Mouse (Mus musculus) adrenal gland, postnatal 10 days (tissue): ENCODE data around the gene Olfr110. TPM values are rescaled to one million over a fixed set of nuclear protein-coding genes. Genes with fewer than 3 reads are reported as not detected.
"Not testable (repeated sequence)": the region's sequence is repeated elsewhere in the genome, so short reads cannot be mapped to it uniquely, and the experiment has no call there.

Experiments
- DNase-seq: peaks from one replicate; pipeline ENCODE4 v3.0.0; 2021; ENCODE audit warnings: mixed read lengths
- long read RNA-seq, 2 experiments: library from polyadenylated mRNA; stranded (forward); transcript quantifications; one replicate each; pipeline ENCODE4 v2.0.0; 2021
- total RNA-seq, 2 experiments: library from RNA; stranded (reverse); gene quantifications; 2 replicates each; pipeline ENCODE4 v1.2.3; 2021

The Olfr110 gene
- total RNA-seq, result not detected
- long read RNA-seq, experiment 1, result 0 reads
- long read RNA-seq, experiment 2, result 0 reads

GRCm38 (mm10) chr17:37491930-37492518 lies at the start of gene Olfr110:
Olfr110 (plus strand) TSS chr17:37492468.
- DNase-seq, result no peak

- DNase-seq, result no peak
Measured at GRCm38 (mm10) chr17:37445180-37445579, 47.1 kb upstream of the Olfr110 start, which contains the start of gene Olfr108. Olfr108 (plus strand) TSS chr17:37445480.

- no peak for DNase-seq
Measured at GRCm38 (mm10) chr17:37458616-37459015, 33.7 kb upstream of the Olfr110 start, which contains the start of gene Olfr109. Olfr109 (plus strand) TSS chr17:37458916.

- DNase-seq, result no peak
Measured at GRCm38 (mm10) chr17:37483452-37483851, 8.8 kb upstream of the Olfr110 start, which contains the start of gene H2-M2. H2-M2 (minus strand) TSS chr17:37483552.

GRCm38 (mm10) chr17:37507730-37508129 lies 15.5 kb downstream of the Olfr110 start, which contains the start of gene Olfr111:
Olfr111 (plus strand) TSS chr17:37508030.
- DNase-seq, result no peak

- DNase-seq, result not testable (repeated sequence)
Measured at GRCm38 (mm10) chr17:37524612-37525011, 32.3 kb downstream of the Olfr110 start.

- DNase-seq, result not testable (repeated sequence)
Measured at GRCm38 (mm10) chr17:37525427-37525826, 33.2 kb downstream of the Olfr110 start.

GRCm38 (mm10) chr17:37535173-37535572 lies 42.9 kb downstream of the Olfr110 start:
- DNase-seq, result no peak

GRCm38 (mm10) chr17:37538416-37538815 lies 46.1 kb downstream of the Olfr110 start:
- DNase-seq, result not testable (repeated sequence)

- DNase-seq, result no peak
Measured at GRCm38 (mm10) chr17:37541454-37542119, 49.3 kb downstream of the Olfr110 start.

GRCm38 (mm10) chr17:37543800-37544435 lies 51.6 kb downstream of the Olfr110 start:
- no peak for DNase-seq

Other genes with a start within 250 kb of the Olfr110 start
- gene Olfr98, start 228.7 kb upstream of the Olfr110 start, total RNA-seq, result not detected
- 1 to 10 TPM; 4.6 to 5.0 TPM for gene H2-M3, start 222.2 kb upstream of the Olfr110 start, total RNA-seq
- not detected for gene Olfr99, start 209.0 kb upstream of the Olfr110 start, total RNA-seq
- gene Olfr101, start 188.2 kb upstream of the Olfr110 start, total RNA-seq, result not detected
- not detected for gene Olfr102, start 175.4 kb upstream of the Olfr110 start, total RNA-seq
- not detected for gene Olfr103, start 152.8 kb upstream of the Olfr110 start, total RNA-seq
- not detected for gene Olfr104-ps, start 132.9 kb upstream of the Olfr110 start, total RNA-seq
- gene Olfr105-ps, start 113.4 kb upstream of the Olfr110 start, total RNA-seq, result not detected
- not detected for gene Olfr106-ps, start 102.1 kb upstream of the Olfr110 start, total RNA-seq
- gene Olfr107, start 93.2 kb upstream of the Olfr110 start, total RNA-seq, result not detected
- gene Olfr108, start 47.0 kb upstream of the Olfr110 start, total RNA-seq, result not detected
- not detected for gene Olfr109, start 33.6 kb upstream of the Olfr110 start, total RNA-seq
- gene H2-M2, start 8.9 kb upstream of the Olfr110 start, total RNA-seq, result under 1 TPM; 0.36 to 0.60 TPM
- gene Olfr111, start 15.6 kb downstream of the Olfr110 start, total RNA-seq, result not detected
- not detected for gene Olfr112, start 77.0 kb downstream of the Olfr110 start, total RNA-seq
- not detected for gene Olfr113, start 85.2 kb downstream of the Olfr110 start, total RNA-seq
- gene Olfr114, start 100.3 kb downstream of the Olfr110 start, total RNA-seq, result not detected
- not detected for gene Olfr115, start 134.6 kb downstream of the Olfr110 start, total RNA-seq
- not detected for gene Olfr116, start 134.7 kb downstream of the Olfr110 start, total RNA-seq
- not detected for gene Olfr117, start 171.3 kb downstream of the Olfr110 start, total RNA-seq
- gene Olfr118, start 174.5 kb downstream of the Olfr110 start, total RNA-seq, result not detected
- not detected for gene Olfr119, start 204.1 kb downstream of the Olfr110 start, total RNA-seq
- not detected for gene Olfr120, start 229.3 kb downstream of the Olfr110 start, total RNA-seq